Mouse (Mus musculus) cerebral cortex, adult 2 months (tissue): Measurements from ENCODE around the gene Krt79.

Experiments
- WGBS: fragments of 180-500 bp; shearing (Covaris S2); methylation state at CpG from one replicate; pipeline ENCODE4 v1.1.7; 2018; 5-methylcytosine and 5-hydroxymethylcytosine counted together

Gene Krt79

DNA sequence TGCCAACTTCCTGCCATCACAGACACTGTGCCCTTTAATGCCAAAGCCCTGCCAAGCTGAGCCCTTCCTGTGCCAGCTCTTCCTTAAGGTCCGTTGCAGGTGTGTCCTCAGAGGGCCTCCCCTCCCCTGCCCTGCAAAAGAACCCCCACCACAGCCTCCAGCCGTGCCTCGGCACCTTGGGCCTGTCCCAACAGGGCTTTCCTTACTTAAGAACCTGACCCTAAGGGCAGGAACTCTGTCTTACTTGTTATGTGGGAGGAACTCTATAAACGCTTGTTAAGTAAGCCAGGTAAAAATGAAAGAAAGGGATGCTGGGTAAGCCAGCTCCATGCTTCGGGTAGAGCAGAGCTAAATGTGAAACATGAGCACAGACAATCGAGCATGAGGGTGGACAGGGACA, 7.1 kb downstream of the Krt79 start:
- WGBS, result 81% methylated on average over 6 of the region's 6 CpGs

DNA sequence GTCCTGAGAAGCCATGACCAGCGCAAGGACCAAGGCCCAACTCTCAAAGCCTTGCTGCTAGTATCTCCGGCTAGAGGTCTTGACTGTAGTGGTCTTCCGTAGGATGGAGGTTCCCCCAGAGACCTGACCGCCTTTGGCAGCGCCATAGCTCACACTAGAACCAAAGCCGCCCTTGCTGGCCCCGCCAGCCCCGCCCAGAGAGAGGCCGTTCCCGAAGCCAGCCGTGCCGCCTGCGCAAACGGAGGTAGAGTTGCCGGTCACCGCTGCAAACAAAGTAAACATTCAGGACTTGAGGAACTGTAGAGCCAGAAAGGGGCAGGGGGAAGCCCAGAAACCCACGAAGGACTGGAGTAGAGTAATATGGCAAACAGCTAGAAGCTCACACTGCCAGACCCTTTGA, 10.5 kb downstream of the Krt79 start:
- WGBS, result 28% methylated on average over 17 of the region's 17 CpGs

DNA sequence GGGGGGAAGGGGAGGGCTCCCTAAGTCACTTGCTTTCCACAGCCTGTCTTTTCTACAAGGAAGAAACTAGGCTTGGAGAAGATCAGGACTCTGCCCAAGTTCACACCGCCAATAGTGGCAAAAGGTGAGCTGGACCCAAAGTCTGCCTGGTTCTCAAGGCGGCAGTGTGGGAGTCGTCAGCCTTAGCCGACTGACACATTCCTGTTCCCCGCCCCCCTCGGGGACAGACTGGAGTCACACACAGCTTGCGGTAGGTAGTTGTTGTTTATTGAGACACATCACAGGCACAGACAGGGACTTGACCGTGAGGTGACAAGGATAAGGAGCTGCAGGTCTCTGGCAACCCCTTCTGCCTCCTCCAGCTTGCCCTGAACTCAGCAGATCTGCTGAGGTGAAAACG, 11.0 kb downstream of the Krt79 start:
- 41% methylated on average over 9 of the region's 9 CpGs for WGBS

- 71% methylated on average over 12 of the region's 12 CpGs for WGBS
Measured at GRCm38 (mm10) chr15:101927340-101928080, 12.6 kb downstream of the Krt79 start.

DNA sequence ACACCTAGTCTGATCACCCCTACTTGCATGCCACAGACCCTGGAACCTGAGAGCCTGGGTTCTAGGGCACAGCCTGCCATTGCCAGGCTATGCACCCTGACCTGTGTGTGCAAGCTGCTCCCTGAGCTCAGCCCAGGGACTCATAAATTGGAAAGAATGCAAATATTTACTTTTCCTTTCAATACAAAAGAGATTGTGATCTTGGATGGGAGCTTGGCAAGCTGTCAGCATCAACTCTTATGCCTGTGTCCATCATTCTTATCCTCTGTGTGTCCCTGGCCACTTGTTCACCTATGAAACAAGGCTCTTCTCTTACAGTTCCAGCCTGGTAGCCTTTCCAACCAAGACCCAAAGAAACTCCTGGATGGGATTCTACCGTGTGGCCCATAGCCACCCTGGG, 15.1 kb downstream of the Krt79 start:
- 82% methylated on average over 1 of the region's 1 CpGs for WGBS

GRCm38 (mm10) chr15:101924635-101925034, 15.5 kb downstream of the Krt79 start, which contains the start of gene Krt4:
TSS of gene Krt4 (minus strand) at chr15:101924735.
- WGBS, result 87% methylated on average over 11 of the region's 11 CpGs

GRCm38 (mm10) chr15:101922296-101922695, 17.8 kb downstream of the Krt79 start:
- WGBS, result 98% methylated on average over 2 of the region's 2 CpGs

DNA sequence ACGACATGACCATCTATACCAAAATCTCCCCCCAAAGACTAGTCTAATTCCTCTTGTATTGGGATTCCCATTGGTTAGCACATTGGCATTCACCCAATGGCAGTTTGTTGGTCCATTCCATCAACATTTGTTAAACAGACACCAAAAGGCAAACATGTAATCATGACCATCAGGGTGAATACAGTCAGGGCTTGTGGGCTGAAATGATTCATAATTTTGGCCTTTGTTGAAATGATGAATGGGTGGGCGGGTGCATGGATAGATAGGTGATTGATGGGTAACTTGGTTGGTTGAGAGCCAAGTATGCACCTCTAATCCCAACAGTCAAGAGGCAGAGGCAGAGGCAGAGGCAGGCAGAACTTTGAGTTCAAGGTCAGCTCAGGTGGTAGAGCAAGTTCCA, 24.1 kb downstream of the Krt79 start:
- 76% methylated on average over 2 of the region's 2 CpGs for WGBS

- WGBS, result 87% methylated on average over 5 of the region's 5 CpGs
Measured at GRCm38 (mm10) chr15:101904849-101905248, 35.3 kb downstream of the Krt79 start.

DNA sequence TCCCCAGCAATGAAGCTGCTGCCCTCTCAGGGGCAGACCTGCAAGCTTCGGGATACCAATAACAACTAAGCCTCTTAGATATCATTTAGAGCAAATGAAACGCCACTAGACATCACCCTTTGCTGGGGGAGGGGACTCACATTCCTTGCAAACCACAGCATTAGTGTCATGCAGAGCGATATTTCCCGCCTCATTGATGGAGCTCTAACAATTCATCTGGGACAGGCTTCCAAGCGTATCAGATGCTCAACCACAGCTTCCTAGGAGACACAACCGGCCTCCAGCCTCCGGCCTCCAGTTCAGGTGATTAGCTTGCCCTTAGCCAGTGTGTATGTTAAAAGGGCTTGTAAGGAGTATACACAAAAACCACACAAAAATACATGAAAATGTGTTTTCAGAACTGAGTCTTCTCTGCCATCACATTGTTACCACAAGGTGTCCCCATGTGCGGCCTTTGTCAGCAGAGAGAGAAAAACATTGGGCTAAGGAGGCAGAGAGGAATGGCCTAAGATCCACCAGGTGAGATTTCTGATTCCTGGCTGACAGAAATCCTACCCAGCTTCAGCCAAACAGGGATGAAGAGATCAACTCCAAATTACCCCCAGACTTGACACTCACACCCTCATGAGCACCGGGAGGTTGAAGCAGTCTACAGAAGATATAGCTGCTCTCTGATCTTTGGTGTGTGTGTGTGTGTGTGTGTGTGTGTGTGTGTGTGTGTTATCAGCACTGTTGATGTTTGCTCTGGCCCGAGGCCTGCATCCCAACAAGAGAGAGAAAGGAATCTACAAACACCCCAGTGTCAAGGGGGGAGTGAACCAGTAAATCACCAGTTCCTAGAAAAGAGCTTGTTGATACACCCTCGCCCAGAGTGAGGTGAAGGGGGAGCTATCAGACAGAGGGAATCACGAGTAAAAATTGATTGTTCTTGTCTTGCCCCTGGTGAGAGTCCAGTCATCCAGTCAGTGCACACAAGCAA, 37.7 kb downstream of the Krt79 start:
- WGBS, result 79% methylated on average over 12 of the region's 12 CpGs

DNA sequence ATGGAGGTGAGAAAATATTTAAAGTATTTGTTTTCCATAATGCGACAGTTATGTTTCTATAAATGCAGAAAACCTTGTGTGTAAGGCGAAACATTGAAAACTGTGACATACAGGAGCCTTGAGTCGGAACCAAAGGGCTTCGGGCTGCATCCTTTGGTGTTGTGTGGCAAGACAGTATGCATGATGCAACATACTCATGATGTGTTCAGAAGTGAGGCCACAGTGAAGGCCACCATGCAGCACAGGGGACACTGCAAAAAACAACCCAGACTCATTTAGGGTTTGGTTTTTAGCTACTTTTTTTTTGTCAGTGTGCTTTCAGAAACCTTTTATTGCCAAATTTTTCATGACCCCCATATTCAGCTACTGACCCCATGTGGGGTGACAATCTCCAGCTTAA, 44.9 kb downstream of the Krt79 start:
- WGBS, result 92% methylated on average over 4 of the region's 4 CpGs

DNA sequence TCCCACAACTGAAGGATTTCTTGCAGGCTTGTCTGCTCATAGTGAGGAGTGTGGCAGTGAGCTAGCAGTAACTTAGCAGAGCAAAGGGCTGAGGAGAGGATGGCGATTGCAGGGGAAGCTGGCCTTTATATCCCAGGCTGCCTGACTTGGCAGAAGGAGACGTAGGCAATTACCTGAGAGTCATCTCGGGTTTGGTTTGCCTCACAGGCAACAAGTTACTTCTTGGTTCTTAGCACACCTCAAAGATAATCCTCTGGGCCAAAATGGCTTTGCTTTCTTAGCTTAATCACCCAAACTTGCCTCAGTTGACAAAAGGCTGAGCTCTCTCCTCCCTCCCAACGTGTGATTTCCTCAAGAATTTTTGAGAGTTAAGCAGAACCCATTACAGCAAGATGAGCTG, 47.3 kb downstream of the Krt79 start, which contains the start of gene Krt76:
TSS of gene Krt76 (minus strand) at position 101 of the 400 bp plus-strand sequence.
- 76% methylated on average over 4 of the region's 4 CpGs for WGBS

GRCm38 (mm10) chr15:101879776-101880175, 60.3 kb downstream of the Krt79 start:
- 39% methylated on average over 11 of the region's 11 CpGs for WGBS
